Mouse (Mus musculus) cerebellum, adult 2 months (tissue): ENCODE measurements around the gene Shf.

Experiments used
- CTCF ChIP-seq: fragments of 200-500 bp; IDR thresholded peaks from 2 replicates; pipeline ENCODE4 v1.5.1; 2011; ENCODE audit warnings: low read depth, mild to moderate bottlenecking, control low read depth, low read length, moderate library complexity, borderline replicate concordance; ENCODE audit not compliant: insufficient read depth
- POLR2A ChIP-seq: fragments of 200-500 bp; IDR thresholded peaks from 2 replicates; pipeline ENCODE4 v1.6.1; 2011; ENCODE audit warnings: low read length, control low read depth, borderline replicate concordance; ENCODE audit not compliant: insufficient read depth

DNA sequence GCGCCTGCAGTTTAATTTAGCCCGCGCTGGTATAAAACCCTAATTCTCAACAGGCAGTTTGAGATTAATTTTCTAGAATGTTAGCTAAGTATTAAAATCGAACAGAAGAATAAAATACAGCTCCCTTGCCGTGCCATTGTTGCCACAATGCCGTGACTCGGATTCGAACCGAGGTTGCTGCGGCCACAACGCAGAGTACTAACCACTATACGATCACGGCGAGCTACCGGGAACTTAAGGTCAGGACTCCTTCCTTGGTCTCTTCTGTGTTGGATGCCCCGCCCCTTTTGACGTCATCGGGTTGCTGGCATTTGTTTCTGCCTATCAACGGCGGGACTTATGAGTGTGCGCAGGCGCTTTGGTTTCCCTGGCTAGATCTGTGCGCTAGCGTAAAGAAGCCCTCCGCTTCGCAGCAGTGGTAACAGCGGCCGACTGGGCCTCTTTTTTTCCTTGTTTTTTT lies 8.3 kb upstream of the Shf start:
- no peak for TF ChIP-seq CTCF
- peak; percentile 93; the same call in 1 of the 2 replicates for TF ChIP-seq POLR2A
